Mouse (Mus musculus) 3134 (cell line): ENCODE measurements around the gene Olfr1024.

Experiments
- DNase-seq: peaks from one replicate; pipeline ENCODE4 v3.0.0-alpha.2; 2011; ENCODE audit warnings: low spot score; ENCODE audit not compliant: insufficient read length; ENCODE audit errors: extremely low read depth

Gene Olfr1024

DNA sequence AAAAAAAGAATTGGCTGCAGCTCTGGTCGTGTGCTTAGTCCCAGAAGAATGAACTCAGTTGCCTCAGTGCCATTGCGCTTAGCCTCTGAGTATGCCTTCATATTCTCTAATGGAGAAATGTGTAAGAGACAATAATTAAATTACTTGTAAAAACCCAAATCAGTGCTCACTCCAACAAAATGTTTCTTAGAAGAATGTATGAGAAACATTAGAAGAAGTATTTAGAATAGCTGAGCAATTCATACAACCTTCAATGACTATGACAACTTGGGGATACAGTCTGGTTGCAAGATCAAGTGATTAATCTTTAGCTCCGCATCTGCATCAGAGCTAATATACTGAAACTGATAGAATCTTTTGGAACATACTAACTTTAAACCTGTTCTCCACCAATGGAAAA, at the start of gene Olfr1024:
TSS of gene Olfr1024 (minus strand) at position 101 of the 400 bp plus-strand sequence.
- no peak for DNase-seq

DNA sequence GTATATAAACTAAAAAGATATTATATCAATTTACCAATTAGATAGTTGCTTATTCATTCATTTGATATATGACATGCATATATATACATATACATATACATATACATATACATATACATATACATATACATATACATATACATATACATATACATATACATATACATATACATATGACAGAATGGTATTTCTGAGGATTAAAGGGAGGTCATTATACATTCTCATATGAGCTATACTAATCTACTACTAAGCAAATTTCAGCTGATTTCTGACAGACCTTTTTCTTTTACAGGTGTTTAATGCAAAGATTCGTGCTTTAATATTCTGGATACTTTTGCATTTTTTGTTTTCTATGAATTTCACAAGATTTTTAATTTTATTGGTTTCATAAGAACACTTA, 45.3 kb upstream of the Olfr1024 start, which contains the start of gene Olfr1028:
TSS of gene Olfr1028 (plus strand) at position 301 of the 400 bp plus-strand sequence.
- no peak for DNase-seq

DNA sequence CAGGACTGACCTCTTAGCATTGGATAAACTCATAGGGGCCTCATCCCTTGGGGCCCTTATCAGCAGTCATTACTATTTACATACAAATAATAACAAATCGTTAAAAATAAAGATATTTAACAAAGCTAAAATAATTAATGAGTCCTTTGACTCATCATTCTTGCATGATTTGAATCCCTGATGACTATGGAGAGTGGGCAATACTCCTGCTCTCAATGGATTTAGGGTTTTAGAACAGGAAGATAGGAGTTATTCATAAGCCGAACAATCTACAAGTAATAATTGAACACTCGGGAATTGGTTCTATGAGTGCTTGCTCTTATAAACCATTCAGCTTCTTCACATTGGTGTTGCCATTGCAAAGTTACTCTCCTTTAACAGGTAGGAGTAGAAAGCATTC, 16.4 kb upstream of the Olfr1024 start, which contains the start of gene Olfr1026:
TSS of gene Olfr1026 (plus strand) at position 301 of the 400 bp plus-strand sequence.
- DNase-seq: no peak

DNA sequence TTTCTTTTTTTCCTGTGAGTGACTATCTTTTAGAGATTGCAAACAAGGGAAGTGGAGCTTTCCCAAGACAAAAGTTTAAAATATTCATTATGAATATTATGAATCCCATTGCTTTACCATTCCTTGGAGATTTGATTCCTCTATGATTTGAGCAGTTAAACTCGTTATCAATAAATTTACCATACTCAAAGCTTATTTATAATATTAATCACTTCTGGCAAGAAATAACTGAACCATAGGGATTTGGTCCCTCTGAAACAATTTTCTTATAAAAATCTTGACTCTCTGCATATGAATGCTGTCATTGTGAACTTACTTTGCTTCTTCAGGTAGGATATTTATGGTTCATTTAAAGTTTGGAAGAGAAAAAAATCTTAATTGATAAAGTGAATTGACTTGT, 10.0 kb upstream of the Olfr1024 start, which contains the start of gene Olfr1025-ps1:
TSS of gene Olfr1025-ps1 (plus strand) at position 301 of the 400 bp plus-strand sequence.
- no peak for DNase-seq

DNA sequence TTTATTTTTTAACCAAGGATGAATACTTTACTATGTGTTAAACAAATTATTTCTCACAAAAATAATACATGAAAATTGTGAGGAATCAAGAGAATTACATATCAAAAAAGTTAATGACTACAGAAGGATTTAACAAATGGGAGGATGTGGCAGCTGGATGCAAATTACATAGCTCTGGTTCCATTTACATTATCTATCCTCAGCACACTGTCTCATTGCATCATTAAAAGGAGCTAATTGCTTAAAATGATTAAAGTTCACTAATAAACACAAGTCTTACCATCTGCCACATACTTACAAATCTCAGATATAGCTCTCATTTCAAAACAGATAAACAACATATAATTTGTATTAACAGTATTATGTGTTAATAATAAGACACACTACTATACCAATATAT, 8.3 kb upstream of the Olfr1024 start:
- DNase-seq: no peak

DNA sequence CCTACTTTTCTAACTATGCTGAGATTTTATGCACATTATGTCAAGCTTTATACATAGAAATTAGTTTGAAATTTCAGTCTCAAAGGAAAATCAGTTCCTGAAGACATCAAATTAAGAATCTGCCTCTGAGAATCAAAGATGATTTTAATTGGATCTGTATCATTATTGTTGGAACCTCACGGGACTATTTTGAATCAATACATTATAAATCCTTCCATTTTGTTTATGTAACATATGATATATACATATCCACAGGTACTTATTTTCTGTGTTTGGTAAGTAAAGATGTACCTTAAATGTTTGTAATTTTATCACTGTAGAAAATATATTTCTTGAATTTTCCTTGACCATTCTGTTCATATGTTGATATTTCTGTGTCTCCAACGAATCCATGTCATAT, 19.5 kb downstream of the Olfr1024 start, which contains the start of gene Olfr1023:
TSS of gene Olfr1023 (plus strand) at position 301 of the 400 bp plus-strand sequence.
- DNase-seq: no peak

DNA sequence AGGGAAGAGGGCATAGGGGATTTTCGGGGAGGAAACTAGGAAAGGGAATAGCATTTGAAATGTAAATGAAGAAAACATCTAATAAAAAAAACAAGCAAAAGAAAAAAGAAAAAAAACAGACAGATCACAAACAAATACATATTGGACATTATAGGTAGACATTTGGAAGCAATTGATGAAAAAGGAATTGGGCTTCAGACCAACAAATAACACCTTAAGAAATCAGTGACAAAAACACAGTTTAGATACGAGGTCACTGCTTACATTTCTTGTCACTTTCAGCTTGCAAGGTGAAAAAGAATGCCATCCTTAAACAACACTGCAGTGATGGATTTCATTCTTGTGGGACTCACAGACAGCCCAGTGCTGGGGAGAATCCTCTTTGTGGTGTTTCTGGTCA, 36.6 kb downstream of the Olfr1024 start, which contains the start of gene Olfr1022:
TSS of gene Olfr1022 (plus strand) at position 301 of the 400 bp plus-strand sequence.
- DNase-seq: no peak
